Comparison of ENCODE assay signal across 15 mouse cellular contexts in genomic region chr13:39769228-39769627, GRCm38 (mm10).
"Had no signal": no experiment of that assay in that cellular context is flagged by ENCODE, and none has a peak within 500 bp of the region (broad histone marks: within the 10 kb centered on the region; RNA-seq: fewer than 3 reads in every experiment).

No protein-coding gene starts in this region.

- ATAC-seq: lung, postnatal 0 days; midbrain, embryonic 16.5 days had no signal

- H3K27me3 ChIP-seq: limb, embryonic 13.5 days; liver, embryonic 15.5 days; neural tube, embryonic 13.5 days had no signal

- H3K9me3 ChIP-seq: limb, embryonic 13.5 days; liver, embryonic 15.5 days; midbrain, embryonic 10.5 days; neural tube, embryonic 13.5 days had no signal

- H3K9ac ChIP-seq: limb, embryonic 13.5 days; liver, embryonic 15.5 days; neural tube, embryonic 13.5 days had no signal

- H3K4me2 ChIP-seq: limb, embryonic 13.5 days; liver, embryonic 15.5 days; neural tube, embryonic 13.5 days had no signal

- H3K4me1 ChIP-seq: limb, embryonic 13.5 days; liver, embryonic 15.5 days; midbrain, embryonic 10.5 days; neural tube, embryonic 13.5 days had no signal

- H3K27ac ChIP-seq: kidney, postnatal 0 days; limb, embryonic 13.5 days; liver, embryonic 15.5 days; midbrain, embryonic 10.5 days; neural tube, embryonic 13.5 days had no signal

- H3K36me3 ChIP-seq: limb, embryonic 13.5 days; liver, embryonic 15.5 days; midbrain, embryonic 10.5 days; neural tube, embryonic 13.5 days had no signal

- DNase-seq: kidney, adult 9 months; kidney, postnatal 36 days; layer of hippocampus, adult 9-11 months; left cerebral cortex, postnatal 4 days; lung, adult 2 months; lung, postnatal 36 days; thymus, adult 18-20 months; thymus, postnatal 36 days had no signal

- H3K4me3 ChIP-seq: limb, embryonic 13.5 days; liver, embryonic 15.5 days; midbrain, embryonic 10.5 days; neural tube, embryonic 13.5 days had no signal
